Comparison of ENCODE assay signal across 22 mouse cellular contexts in genomic region chr1:189039348-189039747, GRCm38 (mm10). TPM values are rescaled to one million over a fixed set of nuclear protein-coding genes. Genes with fewer than 3 reads are reported as not detected.
DNase-seq lines count a peak whose midpoint lies in the region.
"Had no signal": no experiment of that assay in that cellular context is flagged by ENCODE, and none has a peak within 500 bp of the region (broad histone marks: within the 10 kb centered on the region; RNA-seq: fewer than 3 reads in every experiment).

No protein-coding gene starts in this region.

- H3K9me3 ChIP-seq in forebrain, embryonic 10.5 days, result no peaks in the 10 kb centered on the region; the same call in 1 of the 2 replicates
- H3K9me3 ChIP-seq: heart, embryonic 12.5 days; liver, embryonic 13.5 days; midbrain, embryonic 12.5 days had no signal

- H3K4me3 ChIP-seq in forebrain, embryonic 10.5 days, result no peak overlapping the region
- H3K4me3 ChIP-seq: heart, embryonic 12.5 days; liver, embryonic 13.5 days; midbrain, embryonic 12.5 days had no signal

- intact Hi-C loops in left cerebral cortex, postnatal 25 days (cut with DNase I), result loop anchor here (1.0 to 5.0 kb wide), 6 partner anchors 16 to 593 kb away; no protein-coding TSS in a partner anchor
- intact Hi-C loops in heart, postnatal 36 days (cut with DNase I), result no loop called here

- peak; percentile 33 for DNase-seq in layer of hippocampus, adult 9-11 months
- no peak for DNase-seq in layer of hippocampus, postnatal 25 days (ENCODE audit: extremely low spot score in 1 of 2, low spot score in 1 of 2)
- DNase-seq in frontal cortex, postnatal 10 days (ENCODE audit: low spot score in 2 of 2), result peak; percentile 24 to 53
- peak; percentile 45 to 97 for DNase-seq in left cerebral cortex, postnatal 25 days (ENCODE audit: low spot score in 2 of 2)
- peak; percentile 77 to 91 for DNase-seq in right cerebral cortex, postnatal 36 days (ENCODE audit: low spot score in 2 of 2)
- no peak for DNase-seq in adrenal gland, postnatal 10 days
- no peak for DNase-seq in heart, postnatal 36 days
- no peak for DNase-seq in forebrain, embryonic 10.5 days (ENCODE audit: extremely low spot score, low spot score)
- DNase-seq: adrenal gland, postnatal 14 days; cerebellum, adult 9-10 months; gastrocnemius, postnatal 14 days; heart, adult 11 months; heart, postnatal 10 days; kidney, adult 2 months; kidney, postnatal 10 days; layer of hippocampus, postnatal 36 days; liver, embryonic 13.5 days; lung, adult 2 months had no signal

- no peak overlapping the region for H3K27ac ChIP-seq in forebrain, embryonic 10.5 days
- H3K27ac ChIP-seq: hindbrain, embryonic 14.5 days; liver, embryonic 13.5 days; midbrain, embryonic 12.5 days; stomach, postnatal 0 days had no signal

- 93% methylated on average over 5 of the region's 5 CpGs for WGBS in forebrain, embryonic 10.5 days

- H3K4me1 ChIP-seq in forebrain, embryonic 10.5 days, result 0 out of 2 replicates have a peak, but pooled peaks cover 3% of the 10 kb centered on the region
- H3K4me1 ChIP-seq: heart, embryonic 12.5 days; liver, embryonic 13.5 days; midbrain, embryonic 12.5 days had no signal

- H3K36me3 ChIP-seq in forebrain, embryonic 10.5 days (replicated peaks), result no peaks in the 10 kb centered on the region
- H3K36me3 ChIP-seq: heart, embryonic 12.5 days; liver, embryonic 13.5 days; midbrain, embryonic 12.5 days had no signal

- no peaks in the 10 kb centered on the region for H3K27me3 ChIP-seq in forebrain, embryonic 10.5 days (ENCODE audit: poor library complexity, severe bottlenecking)
- H3K27me3 ChIP-seq: heart, embryonic 12.5 days; liver, embryonic 13.5 days; midbrain, embryonic 12.5 days had no signal

RNA-seq across cellular contexts. Expression of gene Kctd3, which starts 31.7 kb away (rescaled TPM):
- 10 to 100 TPM; 90.2 to 99.9 TPM for total RNA-seq in layer of hippocampus, postnatal 25 days (2021)
- total RNA-seq in left cerebral cortex, postnatal 25 days (2021), result 100 to 1,000 TPM in 1 of 2 experiments, 10 to 100 TPM in 1; 92.8 to 100 TPM
- total RNA-seq in adrenal gland, postnatal 10 days (2021), result 10 to 100 TPM; 47.7 to 53.3 TPM
- total RNA-seq in heart, postnatal 36 days (2021), result 10 to 100 TPM; 22.2 to 23.4 TPM
- 27.4 and 27.9 TPM in 2 replicates for polyA plus RNA-seq in forebrain, embryonic 10.5 days (2016; fragmentation: Nextera tagmentation; extraction: Ambion mirVana)

Comparison
In these comparisons a context has a peak if more than half of its experiments do, and no peak if none do; other contexts are left out.
1. DNase-seq: peak in layer of hippocampus, adult 9-11 months (single experiment), frontal cortex, postnatal 10 days (2 of 2), left cerebral cortex, postnatal 25 days (2 of 2) and right cerebral cortex, postnatal 36 days (2 of 2); none in layer of hippocampus, postnatal 25 days (0 of 2), adrenal gland, postnatal 10 days (single experiment), heart, postnatal 36 days (0 of 2) and forebrain, embryonic 10.5 days (single experiment).